Mouse (Mus musculus): ENCODE data around the gene Gm49388. TPM values are rescaled to one million over a fixed set of nuclear protein-coding genes. Genes with fewer than 3 reads are reported as not detected.

Gene Gm49388
- total and polyA plus RNA-seq, 2 experiments from 2014 or later = not detected

DNA sequence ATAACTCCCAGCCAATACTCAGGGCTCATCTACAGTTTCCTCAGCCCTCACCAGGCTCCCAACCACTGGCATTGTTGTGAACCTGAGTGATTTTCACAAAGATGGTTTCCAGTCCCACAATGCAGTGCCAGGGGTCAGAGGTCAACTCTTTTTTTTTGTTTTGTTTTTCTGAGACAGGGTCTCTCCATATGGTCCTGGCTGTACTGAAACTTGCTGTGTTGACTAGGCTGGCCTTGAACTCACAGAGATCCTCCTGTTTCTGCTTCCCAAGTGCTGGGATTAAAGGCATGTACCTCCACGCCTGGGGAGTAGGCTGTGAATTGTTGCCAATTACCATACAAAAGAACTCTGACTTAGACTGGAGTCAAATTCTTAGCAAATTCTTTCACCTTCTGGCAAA, 24.4 kb downstream of the Gm49388 start:
- Histone ChIP-seq H3K4me2 (ENCODE audit: low read depth, low read length) (no peak overlapping the region), H3K36me3 (replicated peaks; ENCODE audit: control insufficient read depth, insufficient read depth, low read length) (no peaks in the 10 kb centered on the region), H3K4me1 (ENCODE audit: control insufficient read depth, insufficient read depth) (no peaks in the 10 kb centered on the region), H3K9me3 (replicated peaks; ENCODE audit: control insufficient read depth, low read length) (no peaks in the 10 kb centered on the region), H3K4me3 (ENCODE audit: low read depth, low read length) (no peak overlapping the region), H3K27ac (ENCODE audit: low read depth) (no peak overlapping the region), H3K9ac (replicated peaks; ENCODE audit: low read depth, low read length) (no peak overlapping the region), H3K27me3 (ENCODE audit: control insufficient read depth, insufficient read depth, low read length) (no peaks in the 10 kb centered on the region)
- TF ChIP-seq CTCF (IDR thresholded peaks at IDR 0.05; ENCODE audit: low read depth) = no peak
- TF ChIP-seq EP300 (IDR thresholded peaks at IDR 0.05; ENCODE audit: low read depth) = no peak
- WGBS = 85% methylated on average over 1 of the region's 1 CpGs
- DNase-seq (ENCODE audit: low spot score) = no peak
- ATAC-seq (ENCODE audit: insufficient read depth, low read depth) = no peak

DNA sequence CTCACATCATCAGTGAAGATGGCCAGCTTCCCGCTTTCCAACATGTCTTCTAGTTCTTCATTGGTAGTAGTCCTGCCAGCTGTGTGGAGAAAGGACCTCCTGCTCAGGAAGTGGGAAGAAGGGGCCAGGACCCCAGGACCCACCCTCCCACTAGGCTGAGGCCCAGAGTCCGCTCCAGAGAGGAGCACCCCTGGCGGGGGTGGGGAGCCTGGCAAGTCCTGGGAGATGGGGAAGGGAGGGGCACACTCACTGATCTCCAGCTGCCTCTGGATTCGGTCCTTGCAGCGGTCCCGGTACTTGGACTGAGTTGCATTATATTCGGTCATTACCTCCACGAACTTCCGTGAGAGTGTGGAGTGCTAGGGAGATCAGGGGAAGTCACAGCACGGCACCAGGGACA, 25.2 kb downstream of the Gm49388 start:
- TF ChIP-seq EP300 (IDR thresholded peaks at IDR 0.05; ENCODE audit: low read depth) (no peak), CTCF (IDR thresholded peaks at IDR 0.05; ENCODE audit: low read depth) (no peak)
- ATAC-seq (ENCODE audit: insufficient read depth, low read depth) (no peak), DNase-seq (ENCODE audit: low spot score) (no peak)
- Histone ChIP-seq H3K9me3 (replicated peaks; ENCODE audit: control insufficient read depth, low read length) (no peaks in the 10 kb centered on the region), H3K4me3 (ENCODE audit: low read depth, low read length) (no peak overlapping the region), H3K4me1 (ENCODE audit: control insufficient read depth, insufficient read depth) (peaks cover 1% of the 10 kb centered on the region; the same call in 1 of the 2 replicates), H3K4me2 (ENCODE audit: low read depth, low read length) (no peak overlapping the region), H3K36me3 (replicated peaks; ENCODE audit: control insufficient read depth, insufficient read depth, low read length) (no peaks in the 10 kb centered on the region), H3K27ac (ENCODE audit: low read depth) (no peak overlapping the region), H3K9ac (replicated peaks; ENCODE audit: low read depth, low read length) (no peak overlapping the region), H3K27me3 (ENCODE audit: control insufficient read depth, insufficient read depth, low read length) (no peaks in the 10 kb centered on the region)
- 64% methylated on average over 10 of the region's 10 CpGs for WGBS

DNA sequence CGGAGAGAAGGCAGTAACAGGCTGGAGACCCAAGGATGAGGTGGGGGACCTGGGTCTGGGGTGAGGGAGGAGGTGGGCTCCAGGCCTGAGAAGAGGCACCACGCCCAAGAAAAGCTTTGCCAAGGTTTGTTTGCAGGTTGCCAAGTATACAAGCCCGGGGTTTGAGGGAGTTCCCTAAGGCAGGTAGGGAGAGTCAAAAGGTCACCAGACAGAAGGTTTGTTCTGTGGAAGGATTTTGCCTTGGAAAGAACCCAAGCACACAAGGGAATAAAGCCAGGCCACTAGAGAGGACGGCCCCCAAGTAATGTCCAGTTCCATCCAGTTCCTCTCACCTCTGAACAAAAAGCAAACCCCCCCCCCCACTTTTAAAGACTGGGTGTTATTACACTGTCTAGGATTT, 25.8 kb downstream of the Gm49388 start:
- no peak overlapping the region for H3K9ac ChIP-seq (replicated peaks; ENCODE audit: low read depth, low read length)
- no peaks in the 10 kb centered on the region for H3K9me3 ChIP-seq (replicated peaks; ENCODE audit: control insufficient read depth, low read length)
- H3K27me3 ChIP-seq (ENCODE audit: control insufficient read depth, insufficient read depth, low read length) = no peaks in the 10 kb centered on the region
- H3K4me2 ChIP-seq (ENCODE audit: low read depth, low read length) = no peak overlapping the region
- H3K36me3 ChIP-seq (replicated peaks; ENCODE audit: control insufficient read depth, insufficient read depth, low read length) = no peaks in the 10 kb centered on the region
- ATAC-seq (ENCODE audit: insufficient read depth, low read depth) (no peak), DNase-seq (ENCODE audit: low spot score) (no peak)
- no peak overlapping the region for H3K4me3 ChIP-seq (ENCODE audit: low read depth, low read length)
- H3K27ac ChIP-seq (ENCODE audit: low read depth) = no peak overlapping the region
- peaks cover 7% of the 10 kb centered on the region; the same call in 1 of the 2 replicates for H3K4me1 ChIP-seq (ENCODE audit: control insufficient read depth, insufficient read depth)
- TF ChIP-seq EP300 (IDR thresholded peaks at IDR 0.05; ENCODE audit: low read depth) = no peak
- no peak for TF ChIP-seq CTCF (IDR thresholded peaks at IDR 0.05; ENCODE audit: low read depth)
- 75% methylated on average over 4 of the region's 4 CpGs for WGBS

DNA sequence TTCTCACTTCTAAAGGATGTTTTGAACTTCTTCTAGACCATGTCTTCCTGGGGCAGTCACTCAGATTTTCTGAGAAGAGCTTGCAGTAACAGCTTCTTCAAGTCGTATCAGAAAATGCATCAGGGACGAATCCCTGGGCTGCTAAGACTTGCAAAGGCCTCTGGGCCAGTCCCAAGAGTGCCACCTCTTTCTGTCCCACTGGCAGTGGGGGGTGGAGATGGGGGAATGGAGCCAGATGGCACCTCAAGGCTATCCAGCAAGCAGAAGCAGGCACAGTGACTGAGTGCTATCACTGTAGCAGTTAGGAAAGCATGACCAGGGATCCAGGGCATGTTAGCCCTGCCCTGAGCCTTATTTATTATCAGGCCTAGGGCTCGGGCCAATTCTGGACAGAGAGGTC, 26.9 kb downstream of the Gm49388 start:
- Histone ChIP-seq H3K9me3 (replicated peaks; ENCODE audit: control insufficient read depth, low read length) (no peaks in the 10 kb centered on the region), H3K9ac (replicated peaks; ENCODE audit: low read depth, low read length) (no peak overlapping the region), H3K27me3 (ENCODE audit: control insufficient read depth, insufficient read depth, low read length) (no peaks in the 10 kb centered on the region), H3K27ac (ENCODE audit: low read depth) (no peak overlapping the region), H3K4me1 (ENCODE audit: control insufficient read depth, insufficient read depth) (peaks cover 7% of the 10 kb centered on the region; the same call in 1 of the 2 replicates), H3K4me3 (ENCODE audit: low read depth, low read length) (no peak overlapping the region), H3K36me3 (replicated peaks; ENCODE audit: control insufficient read depth, insufficient read depth, low read length) (no peaks in the 10 kb centered on the region), H3K4me2 (ENCODE audit: low read depth, low read length) (no peak overlapping the region)
- TF ChIP-seq EP300 (IDR thresholded peaks at IDR 0.05; ENCODE audit: low read depth) = no peak
- no peak for ATAC-seq (ENCODE audit: insufficient read depth, low read depth)
- WGBS = 82% methylated on average over 3 of the region's 3 CpGs
- no peak for DNase-seq (ENCODE audit: low spot score)

DNA sequence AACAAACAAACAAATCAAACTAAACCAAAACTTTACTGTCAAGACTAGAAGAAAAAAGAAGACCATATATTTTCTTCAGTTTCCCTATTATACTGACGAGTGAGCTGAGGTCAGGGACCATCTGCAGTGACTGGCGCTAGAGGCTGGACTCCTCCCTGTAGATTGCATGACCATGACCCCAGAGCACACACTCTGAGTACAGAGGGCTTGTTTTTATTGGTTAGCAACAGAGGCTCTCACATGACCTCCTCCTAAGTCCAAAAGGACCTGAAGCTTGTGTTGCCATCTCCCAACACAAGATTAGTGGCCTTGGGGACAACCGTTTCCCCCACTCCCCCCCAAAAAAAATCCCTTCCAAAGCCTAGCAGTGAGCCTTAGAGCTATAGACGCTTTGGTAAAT, 28.4 kb downstream of the Gm49388 start:
- TF ChIP-seq EP300 (IDR thresholded peaks at IDR 0.05; ENCODE audit: low read depth) = no peak
- TF ChIP-seq CTCF (IDR thresholded peaks at IDR 0.05; ENCODE audit: low read depth) = no peak
- WGBS = 28% methylated on average over 4 of the region's 4 CpGs
- no peaks in the 10 kb centered on the region for H3K36me3 ChIP-seq (replicated peaks; ENCODE audit: control insufficient read depth, insufficient read depth, low read length)
- peak; percentile 71 for DNase-seq (ENCODE audit: low spot score)
- H3K9ac ChIP-seq (replicated peaks; ENCODE audit: low read depth, low read length) = peak overlapping the region; percentile 24; the same call in 1 of the 2 replicates
- 0 out of 2 replicates have a peak overlapping the region, but pooled peaks have one; percentile 3 for H3K4me3 ChIP-seq (ENCODE audit: low read depth, low read length)
- peaks cover 7% of the 10 kb centered on the region; the same call in 1 of the 2 replicates for H3K4me1 ChIP-seq (ENCODE audit: control insufficient read depth, insufficient read depth)
- H3K9me3 ChIP-seq (replicated peaks; ENCODE audit: control insufficient read depth, low read length) = no peaks in the 10 kb centered on the region
- peak overlapping the region; percentile 47 for H3K4me2 ChIP-seq (ENCODE audit: low read depth, low read length)
- peak overlapping the region; percentile 91 for H3K27ac ChIP-seq (ENCODE audit: low read depth)
- no peaks in the 10 kb centered on the region for H3K27me3 ChIP-seq (ENCODE audit: control insufficient read depth, insufficient read depth, low read length)
- ATAC-seq (ENCODE audit: insufficient read depth, low read depth) = peak; percentile 84
